Mouse (Mus musculus) heart, embryonic 11.5 days (tissue): ENCODE data around the gene Slc16a8. TPM values are rescaled to one million over a fixed set of nuclear protein-coding genes. Genes with fewer than 3 reads are reported as not detected.

Source experiments
- ATAC-seq: fragments of 200-750 bp; cut with Nextera tagmentation; replicated peaks from 2 replicates; pipeline ENCODE4 v1.8.0; 2017; ENCODE audit warnings: moderate library complexity; ENCODE audit not compliant: insufficient number of reproducible peaks, low FRiP score, low TSS enrichment
- H3K27ac ChIP-seq: fragments of 300-500 bp; sonication (generic); 2 replicates; pipeline ENCODE4 v1.5.1; 2014; ENCODE audit warnings: mild to moderate bottlenecking, low read depth, low read length
- H3K27me3 ChIP-seq: fragments of 300-500 bp; sonication (generic); 2 replicates; pipeline ENCODE4 v1.6.1; 2014; ENCODE audit warnings: mild to moderate bottlenecking, low read length, mixed read lengths; ENCODE audit not compliant: control insufficient read depth, insufficient read depth
- H3K36me3 ChIP-seq: fragments of 300-500 bp; sonication (generic); 2 replicates; pipeline ENCODE4 v1.6.1; 2014; ENCODE audit warnings: mild to moderate bottlenecking, low read length, moderate library complexity, mixed read lengths; ENCODE audit not compliant: control insufficient read depth, insufficient read depth
- H3K4me1 ChIP-seq: fragments of 300-500 bp; sonication (generic); 2 replicates; pipeline ENCODE4 v1.6.1; 2014; ENCODE audit warnings: low read length; ENCODE audit not compliant: control insufficient read depth, insufficient read depth
- H3K4me2 ChIP-seq: fragments of 300-500 bp; sonication (generic); 2 replicates; pipeline ENCODE4 v1.6.1; 2014; ENCODE audit warnings: mild to moderate bottlenecking, moderate library complexity
- H3K4me3 ChIP-seq: fragments of 300-500 bp; sonication (generic); 2 replicates; pipeline ENCODE4 v1.5.1; 2014; ENCODE audit warnings: low read depth, low read length
- H3K9ac ChIP-seq: fragments of 300-500 bp; sonication (generic); 2 replicates; pipeline ENCODE4 v1.6.1; 2014; ENCODE audit warnings: mild to moderate bottlenecking, low read depth, low read length, moderate library complexity
- H3K9me3 ChIP-seq: fragments of 300-500 bp; sonication (generic); replicated peaks from 2 replicates; pipeline ENCODE4 v1.6.1; 2016; ENCODE audit warnings: low read length; ENCODE audit not compliant: control insufficient read depth
- WGBS: fragments of 180-500 bp; shearing (Covaris S2); extraction: QIAGEN DNeasy Blood & Tissue Kit; methylation state at CpG from one replicate; pipeline ENCODE4 v1.1.7; 2014; ENCODE audit not compliant: insufficient replicate concordance; 5-methylcytosine and 5-hydroxymethylcytosine counted together
- polyA plus RNA-seq: library from polyadenylated mRNA; unstranded; fragments of >200 nt; fragmentation: Nextera tagmentation; extraction: Ambion mirVana; gene quantifications from 2 replicates; pipeline ENCODE4 v1.2.1, GENCODE M21; 2014

The Slc16a8 gene
- polyA plus RNA-seq, 1 experiment from 2014 or later: 0.17 TPM

- H3K4me2 ChIP-seq: no peak overlapping the region
These were observed 35.0 kb downstream of the Slc16a8 start for GRCm38 (mm10) chr15:79219572-79219971.

GRCm38 (mm10) chr15:79216191-79216590 is 38.4 kb downstream of the Slc16a8 start:
- no peaks in the 10 kb centered on the region for H3K36me3 ChIP-seq
- WGBS: 57% methylated on average over 3 of the region's 3 CpGs
- no peak overlapping the region for H3K4me2 ChIP-seq
- ATAC-seq: no peak
- no peak overlapping the region for H3K27ac ChIP-seq
- no peak overlapping the region for H3K4me3 ChIP-seq
- no peaks in the 10 kb centered on the region for H3K27me3 ChIP-seq
- no peaks in the 10 kb centered on the region for H3K4me1 ChIP-seq
- H3K9ac ChIP-seq: no peak overlapping the region
- H3K9me3 ChIP-seq: no peaks in the 10 kb centered on the region

More at GRCm38 (mm10) chr15:79219572-79219971, 35.0 kb downstream of the Slc16a8 start:
- no peaks in the 10 kb centered on the region for H3K27me3 ChIP-seq
- H3K9me3 ChIP-seq: no peaks in the 10 kb centered on the region
- no peaks in the 10 kb centered on the region for H3K4me1 ChIP-seq
- no peak overlapping the region for H3K27ac ChIP-seq
- ATAC-seq: no peak
- H3K36me3 ChIP-seq: no peaks in the 10 kb centered on the region
- H3K4me3 ChIP-seq: no peak overlapping the region
- no peak overlapping the region for H3K9ac ChIP-seq
- WGBS: 11% methylated on average over 1 of the region's 1 CpGs

GRCm38 (mm10) chr15:79213591-79213990 is 41.0 kb downstream of the Slc16a8 start:
- Histone ChIP-seq H3K9ac (no peak overlapping the region), H3K36me3 (no peaks in the 10 kb centered on the region), H3K9me3 (no peaks in the 10 kb centered on the region), H3K4me1 (no peaks in the 10 kb centered on the region), H3K27me3 (no peaks in the 10 kb centered on the region), H3K4me3 (no peak overlapping the region), H3K27ac (no peak overlapping the region), H3K4me2 (no peak overlapping the region)
- 55% methylated on average over 6 of the region's 6 CpGs for WGBS
- no peak for ATAC-seq

- 83% methylated on average over 26 of the region's 26 CpGs for WGBS
- H3K36me3 ChIP-seq: no peaks in the 10 kb centered on the region
- no peak for ATAC-seq
- H3K4me2 ChIP-seq: no peak overlapping the region
- no peaks in the 10 kb centered on the region for H3K9me3 ChIP-seq
- no peaks in the 10 kb centered on the region for H3K27me3 ChIP-seq
- H3K9ac ChIP-seq: no peak overlapping the region
- no peaks in the 10 kb centered on the region for H3K4me1 ChIP-seq
- H3K27ac ChIP-seq: no peak overlapping the region
- no peak overlapping the region for H3K4me3 ChIP-seq
These were observed 41.7 kb downstream of the Slc16a8 start for GRCm38 (mm10) chr15:79212750-79213446.

GRCm38 (mm10) chr15:79210357-79210756 is 44.2 kb downstream of the Slc16a8 start:
- no peaks in the 10 kb centered on the region for H3K36me3 ChIP-seq
- no peak overlapping the region for H3K27ac ChIP-seq
- no peaks in the 10 kb centered on the region for H3K27me3 ChIP-seq
- 59% methylated on average over 2 of the region's 2 CpGs for WGBS
- H3K4me2 ChIP-seq: no peak overlapping the region
- no peak overlapping the region for H3K4me3 ChIP-seq
- no peak for ATAC-seq
- H3K9me3 ChIP-seq: no peaks in the 10 kb centered on the region
- no peak overlapping the region for H3K9ac ChIP-seq
- no peaks in the 10 kb centered on the region for H3K4me1 ChIP-seq

GRCm38 (mm10) chr15:79208758-79209439 is 45.7 kb downstream of the Slc16a8 start:
- no peak for ATAC-seq
- no peaks in the 10 kb centered on the region for H3K36me3 ChIP-seq
- peaks cover under 1% of the 10 kb centered on the region; the same call in 1 of the 2 replicates for H3K27me3 ChIP-seq
- H3K9ac ChIP-seq: no peak overlapping the region
- no peaks in the 10 kb centered on the region for H3K4me1 ChIP-seq
- H3K4me3 ChIP-seq: no peak overlapping the region
- H3K9me3 ChIP-seq: no peaks in the 10 kb centered on the region
- no peak overlapping the region for H3K27ac ChIP-seq
- no peak overlapping the region for H3K4me2 ChIP-seq
- 72% methylated on average over 26 of the region's 27 CpGs for WGBS

- no peak overlapping the region for H3K4me2 ChIP-seq
- H3K27me3 ChIP-seq: peaks cover 2% of the 10 kb centered on the region; the same call in 1 of the 2 replicates
- H3K4me3 ChIP-seq: no peak overlapping the region
- no peaks in the 10 kb centered on the region for H3K4me1 ChIP-seq
- no peaks in the 10 kb centered on the region for H3K36me3 ChIP-seq
- ATAC-seq: no peak
- no peak overlapping the region for H3K9ac ChIP-seq
- no peaks in the 10 kb centered on the region for H3K9me3 ChIP-seq
- WGBS: 68% methylated on average over 6 of the region's 6 CpGs
- H3K27ac ChIP-seq: no peak overlapping the region
These were observed 46.4 kb downstream of the Slc16a8 start for GRCm38 (mm10) chr15:79208211-79208610.

- Histone ChIP-seq H3K9me3 (no peaks in the 10 kb centered on the region), H3K36me3 (no peaks in the 10 kb centered on the region), H3K9ac (no peak overlapping the region), H3K4me3 (no peak overlapping the region), H3K4me2 (peak overlapping the region; percentile 1; the same call in 1 of the 2 replicates), H3K27ac (no peak overlapping the region), H3K4me1 (peaks cover 19% of the 10 kb centered on the region), H3K27me3 (peaks cover 11% of the 10 kb centered on the region)
- no peak for ATAC-seq
- 16% methylated on average over 10 of the region's 10 CpGs for WGBS
These were observed 52.0 kb downstream of the Slc16a8 start for GRCm38 (mm10) chr15:79202575-79202974.
